Mouse (Mus musculus) cortical plate, adult 2 months (tissue): Measurements from ENCODE around the gene Cacna1c. TPM values are rescaled to one million over a fixed set of nuclear protein-coding genes. Genes with fewer than 3 reads are reported as not detected.
"Not testable (repeated sequence)": the region's sequence is repeated elsewhere in the genome, so short reads cannot be mapped to it uniquely, and the experiment has no call there.

Experiments used
- H3K27ac ChIP-seq: fragments of 200-500 bp; 2 replicates; pipeline ENCODE4 v1.5.1; 2012; ENCODE audit warnings: low read length, control low read depth, inconsistent platforms; ENCODE audit not compliant: insufficient read depth
- H3K4me1 ChIP-seq: fragments of 200-500 bp; 2 replicates; pipeline ENCODE4 v1.6.1; 2011; ENCODE audit warnings: low read length; ENCODE audit not compliant: control insufficient read depth, insufficient read depth
- H3K4me3 ChIP-seq: fragments of 200-500 bp; 2 replicates; pipeline ENCODE4 v1.5.1; 2011; ENCODE audit warnings: mild to moderate bottlenecking, low read length, control low read depth; ENCODE audit not compliant: insufficient read depth
- CTCF ChIP-seq: fragments of 200-500 bp; IDR thresholded peaks from 2 replicates; pipeline ENCODE4 v1.5.1; 2011; ENCODE audit warnings: mild to moderate bottlenecking, control low read depth, low read length; ENCODE audit not compliant: insufficient read depth; ENCODE audit errors: extremely low read depth
- POLR2A ChIP-seq: fragments of 200-500 bp; IDR thresholded peaks from 2 replicates; pipeline ENCODE4 v1.6.1; 2011; ENCODE audit warnings: mild to moderate bottlenecking, low read length, control low read depth; ENCODE audit not compliant: insufficient read depth; ENCODE audit errors: extremely low read depth
- polyA plus RNA-seq: library from polyadenylated mRNA; depleted of rRNA; stranded (reverse); fragments of >200 nt; gene quantifications from 2 replicates; pipeline ENCODE4 v1.2.3, GENCODE M21; 2012; rRNA removed

The Cacna1c gene
- polyA plus RNA-seq, 1 experiment = 15.9 TPM

- Histone ChIP-seq H3K4me3 (no peak overlapping the region; the same call in 1 of the 2 replicates), H3K4me1 (peaks cover 2% of the 10 kb centered on the region; the same call in 1 of the 2 replicates), H3K27ac (no peak overlapping the region)
- no peak for TF ChIP-seq POLR2A
- TF ChIP-seq CTCF = no peak
Observed at GRCm38 (mm10) chr6:118594070-118594469, 602.1 kb downstream of the Cacna1c start.

- peak overlapping the region; percentile 10; the same call in 1 of the 2 replicates for H3K4me3 ChIP-seq
- H3K27ac ChIP-seq = no peak overlapping the region
- TF ChIP-seq POLR2A (no peak), CTCF (no peak)
Observed at GRCm38 (mm10) chr6:118593377-118594061, 602.7 kb downstream of the Cacna1c start.

GRCm38 (mm10) chr6:118592662-118593376, 603.4 kb downstream of the Cacna1c start:
- TF ChIP-seq CTCF (no peak), POLR2A (no peak)
- Histone ChIP-seq H3K27ac (no peak overlapping the region), H3K4me3 (no peak overlapping the region; the same call in 1 of the 2 replicates), H3K4me1 (peaks cover 2% of the 10 kb centered on the region; the same call in 1 of the 2 replicates)

More at GRCm38 (mm10) chr6:118593377-118594061, 602.7 kb downstream of the Cacna1c start:
- H3K4me1 ChIP-seq = peaks cover 2% of the 10 kb centered on the region; the same call in 1 of the 2 replicates

- not testable (repeated sequence) for H3K4me1 ChIP-seq, H3K4me3 ChIP-seq, H3K27ac ChIP-seq
Observed at GRCm38 (mm10) chr6:118578741-118579140, 617.5 kb downstream of the Cacna1c start.

GRCm38 (mm10) chr6:118574351-118574750, 621.9 kb downstream of the Cacna1c start:
- Histone ChIP-seq H3K4me1 (peaks cover 1% of the 10 kb centered on the region; the same call in 1 of the 2 replicates), H3K4me3 (no peak overlapping the region), H3K27ac (no peak overlapping the region)
- TF ChIP-seq POLR2A = no peak
- no peak for TF ChIP-seq CTCF

- Histone ChIP-seq H3K27ac (no peak overlapping the region), H3K4me3 (no peak overlapping the region), H3K4me1 (peaks cover 2% of the 10 kb centered on the region)
- no peak for TF ChIP-seq CTCF
- no peak for TF ChIP-seq POLR2A
Observed at GRCm38 (mm10) chr6:118567816-118568215, 628.4 kb downstream of the Cacna1c start.

- TF ChIP-seq CTCF (no peak), POLR2A (peak; percentile 86)
- Histone ChIP-seq H3K4me3 (peak within 1 kb of the TSS; percentile 83), H3K27ac (peak within 1 kb of the TSS; percentile 57; the same call in 1 of the 2 replicates), H3K4me1 (peaks cover 2% of the 10 kb centered on the region)
Observed at GRCm38 (mm10) chr6:118561745-118562609, 634.2 kb downstream of the Cacna1c start, which contains the start of gene Ankrd26. TSS of gene Ankrd26 (minus strand) at chr6:118562226.

- TF ChIP-seq POLR2A = no peak
- TF ChIP-seq CTCF = no peak
- Histone ChIP-seq H3K27ac (no peak overlapping the region), H3K4me1 (peaks cover 2% of the 10 kb centered on the region), H3K4me3 (peak overlapping the region; percentile 83)
Observed at GRCm38 (mm10) chr6:118561225-118561624, 635.0 kb downstream of the Cacna1c start.

- no peak overlapping the region for H3K4me3 ChIP-seq
- H3K4me1 ChIP-seq = no peaks in the 10 kb centered on the region
- no peak overlapping the region for H3K27ac ChIP-seq
- TF ChIP-seq POLR2A = no peak
- no peak for TF ChIP-seq CTCF
Observed at GRCm38 (mm10) chr6:118538627-118539026, 657.6 kb downstream of the Cacna1c start.

Other genes with a start within 250 kb of the Cacna1c start
- gene Dcp1b, start 21.2 kb downstream of the Cacna1c start, polyA plus RNA-seq = 26.6 and 27.1 TPM in 2 replicates
- gene Cacna2d4, start 40.1 kb upstream of the Cacna1c start, polyA plus RNA-seq = 2.9 and 3.1 TPM in 2 replicates
- gene Lrtm2, start 134.3 kb upstream of the Cacna1c start, polyA plus RNA-seq = 49.9 and 50.2 TPM in 2 replicates
- gene Adipor2, start 221.3 kb upstream of the Cacna1c start, polyA plus RNA-seq = 37.7 and 38.0 TPM in 2 replicates